Mouse (Mus musculus): ENCODE results near the gene Ptrh2.

The Ptrh2 gene

DNA sequence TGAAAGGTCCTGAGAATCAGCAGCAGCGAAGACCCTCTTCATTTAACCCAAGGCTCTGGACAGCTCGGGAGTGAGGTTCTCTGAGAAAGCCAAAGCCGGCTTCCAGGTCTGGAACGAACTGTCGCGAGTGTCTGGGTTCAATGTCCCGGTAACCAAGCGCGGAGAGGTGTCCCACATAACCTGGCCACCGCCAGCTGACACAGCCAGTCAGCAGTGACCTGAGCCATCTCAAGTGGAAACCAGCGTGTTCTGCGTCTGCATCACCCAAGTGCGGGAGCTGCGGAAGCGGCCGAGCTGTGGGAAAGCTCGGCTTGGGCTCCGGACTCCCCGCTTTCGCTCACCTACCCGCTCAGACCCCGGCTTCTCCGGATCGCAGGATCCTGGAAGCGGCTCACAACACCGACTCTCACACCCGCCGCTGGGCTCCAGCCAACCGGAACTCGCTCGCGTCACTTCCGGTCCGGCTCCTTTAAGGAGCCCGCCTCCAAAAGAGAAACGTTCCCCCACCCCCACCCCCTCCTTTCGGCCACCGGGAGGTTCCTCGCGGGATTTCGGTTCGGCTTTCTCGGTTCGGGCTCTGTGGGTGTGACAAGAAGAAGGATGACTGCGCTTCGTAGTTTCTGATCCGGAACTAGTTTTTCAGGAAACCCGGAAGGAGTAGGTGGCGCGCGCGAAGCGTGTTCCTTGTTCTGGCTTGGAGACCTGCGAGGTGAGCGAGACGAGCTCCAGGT is at the start of gene Ptrh2, which contains the start of gene Vmp1:
Gene Ptrh2, plus strand, starts transcription at position 591 of the 731 bp plus-strand sequence.
Gene Vmp1, minus strand, starts transcription at position 442 of the 731 bp plus-strand sequence.
- peak; percentile 24; the same call in 1 of the 2 replicates for TF ChIP-seq GATA4 (IDR thresholded peaks at IDR 0.05; ENCODE audit: insufficient replicate concordance, low read length)

DNA sequence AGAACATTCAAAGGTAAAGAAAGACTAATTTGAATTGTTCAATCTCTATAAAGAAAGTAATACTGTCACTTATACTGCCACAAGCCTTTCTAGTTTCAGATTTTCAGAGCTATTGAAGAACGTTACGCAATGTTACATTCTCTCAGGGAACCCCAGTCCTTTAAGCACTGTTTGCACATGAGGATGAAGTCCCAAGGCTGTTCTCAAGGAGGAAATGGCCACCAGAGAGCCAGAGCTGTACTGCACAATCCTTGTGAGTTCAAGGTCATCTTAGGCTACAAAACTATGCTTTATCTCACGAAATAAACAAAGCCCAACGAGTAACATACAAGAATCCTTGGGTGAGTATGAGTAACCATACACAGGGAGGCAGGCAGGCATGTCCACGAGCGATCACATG is 49.4 kb upstream of the Ptrh2 start:
- TF ChIP-seq GATA4 (IDR thresholded peaks at IDR 0.05; ENCODE audit: insufficient replicate concordance, low read length): no peak

DNA sequence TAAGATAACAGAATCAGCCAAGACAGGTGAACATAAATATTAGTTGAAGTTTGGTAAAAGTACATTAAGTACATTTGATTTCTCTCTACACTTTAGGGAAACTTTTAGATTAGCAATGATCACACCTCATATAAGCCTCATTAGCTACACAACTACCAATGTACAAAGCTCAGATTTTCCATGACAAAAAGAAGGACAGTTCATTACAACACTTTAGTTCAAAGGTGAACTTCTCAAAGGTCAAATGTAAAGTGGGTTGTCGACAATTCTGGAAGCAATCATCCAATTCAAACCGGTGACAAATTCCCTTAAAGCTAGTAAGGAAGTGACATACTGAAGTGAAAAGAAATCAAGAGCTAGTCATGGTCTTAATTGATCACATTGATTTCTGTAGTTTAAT is 46.1 kb upstream of the Ptrh2 start:
- no peak for TF ChIP-seq GATA4 (IDR thresholded peaks at IDR 0.05; ENCODE audit: insufficient replicate concordance, low read length)

DNA sequence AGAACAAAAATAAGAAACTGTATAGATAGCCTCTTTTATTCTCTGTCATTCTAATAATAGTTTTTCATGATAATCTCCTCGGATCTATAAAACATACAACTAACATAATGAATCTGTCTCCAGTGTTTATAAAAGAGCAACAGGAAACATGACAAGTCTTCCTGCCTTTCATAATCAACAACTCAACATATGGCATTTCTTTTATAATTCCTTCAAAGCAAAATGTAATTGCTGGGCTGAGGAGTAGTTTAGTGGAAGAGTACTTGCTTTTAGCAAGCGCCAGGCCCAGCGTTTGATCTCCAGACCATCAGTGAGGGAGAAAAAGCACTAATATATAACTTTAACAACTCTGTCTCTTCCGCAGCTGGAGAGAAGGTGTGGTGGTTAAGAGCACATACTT is 42.1 kb upstream of the Ptrh2 start:
- no peak for TF ChIP-seq GATA4 (IDR thresholded peaks at IDR 0.05; ENCODE audit: insufficient replicate concordance, low read length)

DNA sequence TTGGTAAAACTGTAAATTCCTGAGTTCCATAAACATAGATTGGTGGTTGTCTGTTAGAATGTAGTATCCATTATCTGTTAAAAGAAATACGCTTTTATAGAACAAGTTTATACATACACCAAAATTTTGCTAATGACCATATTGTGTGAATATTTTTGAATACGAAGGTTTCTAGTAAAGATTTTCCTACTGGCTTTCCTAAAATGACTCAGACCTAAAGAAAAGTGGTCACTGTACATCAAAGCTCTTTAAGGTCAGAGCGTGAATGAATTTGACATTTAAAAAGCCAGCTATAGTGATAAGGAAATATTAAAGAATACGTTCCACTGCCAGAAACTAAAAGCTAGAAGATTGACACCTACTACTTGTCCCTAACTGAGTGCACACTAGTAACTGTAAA is 39.2 kb upstream of the Ptrh2 start:
- TF ChIP-seq GATA4 (IDR thresholded peaks at IDR 0.05; ENCODE audit: insufficient replicate concordance, low read length): no peak

DNA sequence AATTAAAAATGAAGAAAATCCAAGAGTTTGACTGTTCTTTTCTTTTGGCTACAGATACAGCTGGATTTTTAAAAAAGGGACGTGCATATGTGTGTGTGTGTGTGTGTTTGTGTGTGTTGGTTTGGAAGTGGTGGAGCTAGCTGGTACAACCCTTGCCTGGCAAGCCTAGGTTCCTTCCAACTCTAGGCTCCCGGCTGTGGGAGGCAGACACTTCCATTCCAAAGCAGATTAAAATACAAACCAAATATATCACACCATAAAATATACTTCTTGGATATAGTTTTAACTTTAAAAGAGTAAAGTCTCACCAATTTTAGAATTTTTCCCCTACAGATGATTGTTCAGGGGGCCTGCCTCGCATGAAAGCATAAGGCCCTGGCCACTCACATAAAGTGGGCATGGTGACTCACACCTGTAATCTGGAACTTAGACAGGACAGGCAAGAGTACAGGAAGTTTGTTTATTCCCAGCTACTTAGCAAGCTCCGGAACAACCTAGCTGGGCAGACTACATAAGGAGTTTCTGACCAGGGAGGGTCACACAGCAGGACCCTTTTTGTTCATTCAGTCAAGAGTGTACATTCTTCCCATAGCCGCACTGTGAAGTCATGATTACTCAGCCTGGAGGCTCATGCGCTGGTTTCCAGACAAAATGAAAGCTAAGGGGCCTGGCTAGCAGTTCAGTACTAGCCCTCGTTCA is 37.5 kb upstream of the Ptrh2 start:
- no peak for TF ChIP-seq GATA4 (IDR thresholded peaks at IDR 0.05; ENCODE audit: insufficient replicate concordance, low read length)

DNA sequence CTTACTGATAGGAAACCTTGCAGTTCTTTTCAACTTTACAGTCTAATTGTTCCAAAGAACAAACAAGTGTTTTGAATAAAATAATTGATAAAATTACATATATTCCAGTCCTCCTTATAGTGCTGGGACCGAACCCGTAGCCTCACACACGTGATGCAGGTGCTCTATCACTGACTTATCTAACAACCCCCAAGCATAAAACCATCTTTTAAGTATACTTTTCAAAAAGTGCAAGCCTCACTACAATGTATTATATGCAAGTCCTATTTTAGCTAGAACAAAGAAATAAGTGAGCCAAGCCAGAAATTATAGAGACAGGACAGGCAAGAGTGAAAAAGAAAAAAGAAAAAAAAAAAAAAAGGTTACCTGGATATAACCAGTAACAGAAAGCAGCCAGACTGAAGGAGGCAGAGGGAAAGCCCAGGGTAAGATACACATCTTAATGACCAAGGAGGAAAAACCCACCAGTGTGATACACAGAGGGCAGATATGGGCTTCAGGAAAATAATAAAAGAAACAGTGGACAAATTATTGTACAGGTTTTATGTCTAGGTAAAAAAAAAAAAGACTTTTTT is 36.8 kb upstream of the Ptrh2 start:
- no peak for TF ChIP-seq GATA4 (IDR thresholded peaks at IDR 0.05; ENCODE audit: insufficient replicate concordance, low read length)

DNA sequence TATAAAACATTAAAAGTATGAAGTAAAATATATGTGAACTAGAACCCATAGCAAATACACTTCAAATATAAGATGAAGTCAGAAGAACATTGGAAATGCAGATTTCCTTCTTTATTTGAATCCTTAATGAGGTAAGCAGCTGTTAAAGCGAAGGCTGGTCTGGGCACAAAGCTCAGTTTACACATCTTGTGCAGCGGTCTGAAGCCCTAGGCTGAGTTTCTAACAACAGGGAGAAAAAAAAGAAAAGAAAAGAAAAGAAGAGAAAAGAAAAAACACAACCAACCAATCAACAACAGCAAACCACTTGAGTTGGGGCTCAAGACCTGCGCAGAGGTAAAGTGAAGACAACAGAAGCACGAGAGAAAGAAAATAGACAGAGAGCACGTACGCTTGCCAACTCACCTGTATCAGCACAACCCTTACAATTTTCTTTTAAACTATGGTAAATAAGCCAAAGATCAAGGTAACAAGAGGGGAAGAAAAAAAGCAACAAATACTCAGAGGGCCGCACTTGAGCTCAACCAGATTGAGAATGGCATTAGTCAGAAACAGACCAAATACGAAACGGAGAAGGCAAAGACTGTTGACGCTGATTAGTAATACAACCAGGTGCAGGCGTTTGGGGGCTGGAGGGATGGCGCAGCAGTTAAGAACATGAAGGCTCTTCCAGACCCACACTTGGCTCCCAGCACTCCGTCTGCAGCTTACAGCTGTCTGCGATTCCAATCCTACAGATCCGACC is 35.9 kb upstream of the Ptrh2 start:
- no peak for TF ChIP-seq GATA4 (IDR thresholded peaks at IDR 0.05; ENCODE audit: insufficient replicate concordance, low read length)

DNA sequence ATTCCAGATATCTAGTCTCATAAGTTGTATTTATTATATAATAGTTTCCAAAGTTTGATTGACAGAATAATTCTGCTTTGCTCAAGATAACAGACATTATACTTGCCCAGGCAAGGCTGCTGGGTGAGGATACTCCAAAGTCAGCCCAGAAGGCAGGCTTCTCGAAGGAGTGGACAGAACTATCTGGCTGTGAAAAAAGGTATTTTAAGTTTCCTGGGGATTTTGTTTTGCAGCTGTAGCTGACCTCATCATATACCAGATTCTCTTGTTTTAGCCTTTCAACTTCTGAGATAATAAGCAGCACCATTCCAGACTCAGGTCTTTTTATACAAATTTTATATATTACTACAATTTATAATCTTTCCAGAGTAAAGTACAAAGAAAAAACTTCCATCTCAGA is 34.2 kb upstream of the Ptrh2 start:
- no peak for TF ChIP-seq GATA4 (IDR thresholded peaks at IDR 0.05; ENCODE audit: insufficient replicate concordance, low read length)

DNA sequence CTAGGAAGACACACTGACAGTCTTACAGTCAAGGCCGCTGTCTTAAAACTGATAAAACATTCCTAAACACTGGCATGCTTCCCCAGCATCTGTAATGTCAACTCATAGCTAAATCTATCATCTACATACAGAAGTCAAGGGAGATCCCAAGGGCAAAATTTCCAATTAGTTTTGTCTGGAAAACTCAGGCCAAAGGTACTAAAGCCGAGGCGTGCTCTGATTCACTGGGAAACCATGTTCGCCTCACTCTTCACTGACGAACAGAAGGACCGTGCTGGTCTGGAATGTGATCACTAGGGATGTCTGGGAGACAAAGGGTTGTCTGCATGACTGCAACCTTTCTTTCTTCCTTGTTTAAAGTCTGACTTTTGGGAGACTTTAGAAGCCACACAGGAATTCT is 33.1 kb upstream of the Ptrh2 start:
- no peak for TF ChIP-seq GATA4 (IDR thresholded peaks at IDR 0.05; ENCODE audit: insufficient replicate concordance, low read length)

DNA sequence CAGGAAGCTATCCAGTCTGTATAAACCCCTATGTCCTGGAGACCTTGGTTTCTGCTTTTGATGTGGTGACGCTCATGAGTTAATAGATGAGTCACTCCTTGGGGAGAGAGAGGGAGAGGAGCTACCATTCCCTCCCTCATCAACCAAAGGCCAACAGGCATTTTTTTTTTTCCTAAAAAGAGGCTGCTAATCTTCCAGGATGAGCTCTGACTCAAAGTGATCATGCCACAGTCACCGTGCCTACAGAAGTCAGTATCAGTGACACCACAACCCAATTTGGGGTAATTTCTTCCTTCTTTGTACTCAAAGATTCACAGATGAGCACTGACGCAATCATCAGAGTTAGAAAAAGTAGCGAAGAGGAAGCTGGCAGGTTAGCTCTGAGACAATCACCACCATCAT is 31.2 kb upstream of the Ptrh2 start:
- TF ChIP-seq GATA4 (IDR thresholded peaks at IDR 0.05; ENCODE audit: insufficient replicate concordance, low read length): no peak

DNA sequence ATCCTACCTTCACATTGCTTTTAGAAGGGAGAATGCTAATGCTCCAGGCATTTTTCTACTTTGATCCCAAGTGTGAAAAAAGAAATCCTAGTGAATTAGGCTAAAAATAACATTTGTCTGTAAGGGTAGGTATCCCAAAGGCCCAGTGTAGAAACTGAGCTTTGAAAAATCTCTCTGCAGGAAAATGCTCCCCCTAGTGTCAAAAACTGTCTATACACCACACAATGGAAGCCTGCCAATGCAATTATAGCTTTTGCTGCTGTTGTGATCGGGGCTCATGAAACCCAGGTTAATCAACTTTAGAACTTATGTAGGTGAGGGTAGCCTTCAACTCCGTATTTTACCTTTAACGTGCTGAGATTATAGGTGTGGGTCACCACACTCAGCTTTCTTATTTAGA is 30.3 kb upstream of the Ptrh2 start:
- TF ChIP-seq GATA4 (IDR thresholded peaks at IDR 0.05; ENCODE audit: insufficient replicate concordance, low read length): no peak

DNA sequence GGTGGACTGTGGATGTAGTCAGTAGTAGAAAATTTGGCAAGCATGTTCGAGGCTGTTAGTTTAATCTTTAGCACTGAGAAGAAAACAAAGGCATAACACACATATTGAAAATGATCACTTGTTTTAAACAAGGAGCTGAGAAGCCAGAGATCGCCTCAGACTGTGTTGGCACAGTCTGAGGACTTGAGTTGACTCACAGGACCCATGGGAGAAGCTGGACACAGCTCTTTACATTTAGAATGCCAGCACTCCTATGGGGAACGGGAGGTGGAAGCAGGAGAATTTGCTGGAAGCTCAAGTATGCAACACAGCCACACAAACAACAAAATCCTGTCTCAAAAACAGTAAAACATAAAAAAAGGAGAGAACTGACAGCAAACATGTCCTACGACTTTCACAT is 29.7 kb upstream of the Ptrh2 start:
- TF ChIP-seq GATA4 (IDR thresholded peaks at IDR 0.05; ENCODE audit: insufficient replicate concordance, low read length): no peak

DNA sequence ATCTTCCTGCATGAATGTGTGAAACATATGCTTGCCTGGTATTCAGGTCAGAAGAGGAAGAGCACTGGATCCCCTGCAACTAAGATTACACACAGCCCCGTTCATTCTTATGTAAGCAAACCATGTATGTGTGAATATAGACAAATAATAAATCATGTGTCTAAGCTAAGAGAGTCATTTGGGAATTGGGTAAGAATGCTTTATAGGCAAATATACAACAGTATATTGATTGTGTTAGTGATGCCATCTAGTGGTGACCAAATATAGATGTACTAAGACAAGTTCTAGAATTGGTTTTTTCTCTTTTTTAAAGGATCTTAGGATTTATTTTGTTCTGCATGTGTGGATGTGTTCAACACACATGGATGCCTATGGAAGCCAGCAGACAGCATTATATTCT is 28.1 kb upstream of the Ptrh2 start:
- TF ChIP-seq GATA4 (IDR thresholded peaks at IDR 0.05; ENCODE audit: insufficient replicate concordance, low read length): no peak

DNA sequence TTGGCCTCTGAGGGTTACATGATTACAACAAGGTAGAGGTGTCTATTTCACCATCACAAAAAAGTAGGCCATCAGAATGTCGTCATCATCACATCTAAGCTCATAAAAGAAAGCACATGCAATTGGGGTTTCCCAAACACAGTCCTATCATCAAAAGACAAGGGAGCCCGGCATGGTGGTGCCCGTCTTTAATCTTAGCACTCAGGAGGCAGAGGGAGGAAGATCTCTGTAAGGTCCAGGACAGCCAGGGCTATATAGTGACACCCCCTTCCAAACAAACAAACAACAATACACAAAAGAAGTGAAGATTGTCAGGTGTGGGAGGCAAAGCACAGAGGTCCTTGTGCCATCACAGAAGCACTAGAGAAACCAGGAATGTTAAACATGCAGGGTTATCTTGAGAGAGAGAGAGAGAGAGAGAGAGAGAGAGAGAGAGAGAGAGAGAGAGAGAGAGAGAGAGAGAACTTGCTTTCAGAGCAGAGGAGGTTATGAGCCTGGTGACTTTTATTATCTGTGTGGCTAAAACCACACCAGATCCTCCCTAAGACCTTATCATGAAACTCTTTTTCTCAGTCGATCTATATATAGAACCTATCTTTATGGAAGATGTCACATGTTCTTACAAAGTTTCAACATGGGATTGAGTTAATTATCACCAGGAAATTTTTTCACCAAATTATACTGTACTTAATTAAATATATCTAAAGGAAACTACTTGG is 26.8 kb upstream of the Ptrh2 start:
- TF ChIP-seq GATA4 (IDR thresholded peaks at IDR 0.05; ENCODE audit: insufficient replicate concordance, low read length): no peak

All from liver, adult (tissue).